Mouse (Mus musculus) NIH3T3 (cell line): Measurements from ENCODE around the gene Eras.
"Not testable (repeated sequence)": the region's sequence is repeated elsewhere in the genome, so short reads cannot be mapped to it uniquely, and the experiment has no call there.

Source experiments
- DNase-seq: peaks from one replicate; pipeline ENCODE4 v3.0.0-alpha.2; 2012; ENCODE audit warnings: low read depth

The Eras gene

DNA sequence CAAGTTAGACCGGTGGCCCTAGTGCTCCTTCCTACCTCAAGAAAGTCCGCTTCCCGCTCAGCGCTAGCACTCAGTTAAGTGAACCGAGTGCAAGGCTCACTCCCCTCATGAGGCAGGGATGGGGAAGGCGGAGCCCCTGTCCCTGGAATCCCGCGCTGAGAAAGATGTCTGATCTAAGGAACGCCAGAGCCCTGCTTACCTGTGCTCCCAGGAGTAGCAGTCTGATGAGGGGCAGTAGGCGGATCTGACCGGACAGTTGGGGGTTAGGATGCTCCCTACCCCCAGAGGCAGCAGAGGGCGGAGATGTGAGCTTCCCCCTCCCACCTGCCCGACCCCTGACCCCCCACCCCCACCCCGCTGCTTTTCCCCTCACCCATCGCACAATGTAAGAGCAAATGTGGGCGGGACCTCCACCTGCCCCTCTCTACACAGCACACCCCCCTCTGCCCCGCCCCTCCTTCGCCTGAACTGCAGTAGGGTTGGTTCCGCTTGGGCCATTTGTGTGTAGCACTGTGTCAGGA is at the start of gene Eras:
Eras (minus strand) TSS at position 338 of the 521 bp plus-strand sequence.
- no peak for DNase-seq

DNA sequence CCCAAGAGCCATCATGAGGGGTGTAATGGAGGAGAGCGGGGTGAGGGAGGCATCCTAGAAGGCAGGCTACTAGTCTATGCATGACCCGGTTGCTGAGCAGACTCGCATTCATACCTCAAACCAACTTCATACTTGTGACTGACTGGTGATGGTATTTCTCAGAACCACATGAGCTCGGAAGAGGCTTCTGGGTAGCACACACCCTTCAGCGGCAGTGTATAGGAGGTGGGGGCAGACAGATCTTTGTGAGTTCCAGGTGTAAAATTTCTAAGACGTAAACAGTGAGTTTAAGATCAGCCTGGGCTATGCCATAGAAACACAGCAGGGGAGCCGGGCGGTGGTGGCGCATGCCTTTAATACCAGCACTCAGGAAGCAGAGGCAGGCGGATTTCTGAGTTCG is 49.5 kb upstream of the Eras start, which contains the start of gene Gata1:
Gata1 (minus strand) TSS at position 180 of the 400 bp plus-strand sequence.
- DNase-seq: no peak

DNA sequence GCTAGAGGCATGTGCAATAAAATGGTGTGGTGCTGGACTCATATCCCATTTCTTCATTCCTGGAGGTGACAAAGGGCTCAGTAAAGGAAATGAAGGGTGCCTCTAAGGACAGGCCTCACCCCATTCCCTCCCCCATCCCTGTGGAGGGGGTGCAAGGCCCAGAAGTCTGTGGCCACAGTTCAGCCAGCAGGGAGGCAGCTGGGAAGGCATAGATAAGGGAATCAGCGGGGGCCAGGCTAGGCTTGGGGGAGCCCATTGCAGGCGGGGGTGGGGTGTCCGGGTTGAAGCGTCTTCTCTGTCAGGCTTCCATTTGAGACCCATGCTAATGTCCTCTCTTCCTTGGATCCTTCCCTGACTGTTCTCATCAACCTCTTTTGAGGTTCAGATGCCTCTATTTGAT is 42.9 kb upstream of the Eras start:
- no peak for DNase-seq

DNA sequence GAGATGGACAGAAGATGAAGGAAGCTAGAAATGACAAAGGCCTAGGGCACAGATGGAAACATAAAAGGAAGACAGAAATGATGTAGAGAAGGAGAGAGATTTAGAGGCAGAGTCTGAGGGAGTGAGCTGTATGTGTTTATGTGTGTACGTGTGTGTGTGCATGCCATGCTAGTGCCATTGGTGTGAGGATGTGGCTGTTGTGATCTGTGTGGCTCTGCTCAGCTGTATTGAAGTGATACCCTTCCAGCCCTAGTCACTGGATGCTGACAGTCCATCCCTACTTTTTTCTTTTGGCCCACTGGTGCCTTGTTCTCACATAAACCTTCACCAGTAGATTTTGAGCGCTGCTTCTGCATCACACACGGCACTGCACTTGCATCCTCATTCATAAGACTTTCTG is 40.5 kb upstream of the Eras start:
- no peak for DNase-seq

DNA sequence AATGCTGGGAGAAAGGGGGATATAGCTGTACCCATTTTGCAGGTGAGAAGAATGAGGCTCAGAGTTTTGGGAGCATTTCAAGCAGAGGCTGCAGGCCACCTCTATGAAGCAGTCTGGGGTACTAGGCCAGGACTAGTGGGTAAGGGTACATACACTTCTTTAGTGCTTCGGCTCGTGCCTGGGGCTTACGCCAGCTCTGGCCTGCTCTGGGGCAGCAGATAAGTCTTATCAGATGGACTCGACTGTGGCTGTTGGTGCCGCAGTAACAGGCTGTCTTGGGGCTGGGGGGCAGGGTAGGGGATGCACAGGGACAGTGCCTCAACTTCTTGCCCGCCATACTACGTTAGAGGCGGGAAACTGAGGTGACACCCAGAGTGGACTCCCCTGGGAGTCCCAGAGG is 39.8 kb upstream of the Eras start:
- DNase-seq: no peak

DNA sequence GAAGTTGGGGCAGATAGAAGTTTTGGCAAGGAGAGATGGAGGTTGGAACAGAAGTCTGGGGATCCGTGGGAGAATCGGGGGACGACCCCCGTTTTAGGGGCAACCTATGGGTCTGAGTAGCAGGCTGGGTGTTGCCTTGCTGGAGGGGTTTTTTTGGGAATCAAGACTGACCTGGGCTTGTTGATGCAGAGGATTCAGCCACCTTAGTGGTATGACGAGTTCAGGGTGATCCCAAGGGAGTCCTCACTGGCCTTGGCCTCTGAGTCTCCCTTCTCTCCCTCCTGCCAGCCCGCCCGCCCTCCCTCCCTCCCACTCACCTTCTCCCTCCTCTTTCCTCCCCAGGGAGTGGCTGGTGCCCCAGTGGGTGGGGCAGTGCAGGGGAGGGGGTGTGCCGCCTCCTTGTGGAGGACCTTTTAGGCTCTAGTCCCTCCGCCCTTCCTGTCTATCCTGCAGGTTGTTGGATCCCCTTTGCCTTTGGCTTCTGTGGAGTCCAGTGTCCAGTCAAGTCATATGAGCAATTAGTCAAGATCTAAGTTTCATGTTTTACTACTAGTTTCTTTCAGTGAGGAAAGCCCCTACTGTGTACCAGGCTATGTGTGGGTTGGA is 39.3 kb upstream of the Eras start:
- DNase-seq: no peak

DNA sequence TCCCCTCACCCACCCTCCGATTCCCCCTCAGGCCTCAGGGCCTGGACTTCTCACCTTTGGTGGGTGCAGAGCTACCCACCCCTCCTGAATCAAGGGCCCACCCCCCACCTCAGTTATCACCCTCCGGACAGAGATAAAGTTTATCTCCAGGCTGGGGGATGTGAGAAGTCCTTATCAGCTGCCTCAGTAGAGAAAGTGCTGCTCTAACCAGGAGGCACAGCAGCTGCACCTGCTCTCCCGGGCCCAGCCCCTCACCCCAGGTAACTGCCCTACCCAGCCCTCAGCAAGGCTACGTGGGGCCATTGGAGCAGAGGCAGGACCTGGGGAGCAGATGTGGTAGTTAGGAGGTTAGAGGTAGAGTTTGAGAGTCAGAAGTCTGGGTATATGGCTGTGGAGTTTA is 37.8 kb upstream of the Eras start:
- no peak for DNase-seq

DNA sequence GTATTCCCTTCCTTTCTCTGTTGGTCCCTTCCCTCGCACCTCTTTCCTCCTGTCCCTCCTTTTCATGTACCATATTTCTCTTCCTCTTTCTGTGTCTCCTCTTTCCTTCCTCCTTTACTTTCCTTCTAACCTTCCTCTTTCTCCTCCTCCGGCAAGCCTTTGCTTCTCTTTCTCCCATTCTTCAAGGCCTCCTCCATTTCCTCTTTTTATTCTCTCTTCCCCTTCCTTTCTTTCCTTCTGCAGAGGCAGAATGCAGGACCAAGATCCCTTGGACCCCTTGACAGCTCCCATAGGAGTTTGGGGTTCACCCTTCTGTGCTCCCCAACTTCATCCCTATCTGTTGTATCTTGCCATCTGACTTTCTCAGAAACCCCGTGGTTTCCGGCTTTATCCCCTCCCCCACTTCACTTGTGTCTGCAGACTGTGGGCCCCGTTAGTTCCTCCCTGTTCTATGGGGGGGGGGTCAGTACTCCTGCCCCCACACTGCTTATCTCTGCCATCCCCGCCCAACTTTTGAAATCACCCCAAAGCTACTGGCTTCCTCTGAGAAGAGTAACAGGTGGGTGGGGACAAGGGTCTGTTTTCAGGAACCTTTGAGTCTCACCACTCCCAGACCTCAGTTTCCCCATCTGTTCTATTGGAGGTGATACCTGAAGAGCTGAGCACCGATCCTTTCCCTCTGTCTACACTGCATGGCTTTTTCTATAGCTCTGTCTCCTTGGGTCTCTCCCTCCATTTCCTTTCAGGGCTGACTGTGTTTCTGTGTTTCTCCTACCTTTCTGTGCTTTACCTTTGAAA is 35.6 kb upstream of the Eras start:
- no peak for DNase-seq

DNA sequence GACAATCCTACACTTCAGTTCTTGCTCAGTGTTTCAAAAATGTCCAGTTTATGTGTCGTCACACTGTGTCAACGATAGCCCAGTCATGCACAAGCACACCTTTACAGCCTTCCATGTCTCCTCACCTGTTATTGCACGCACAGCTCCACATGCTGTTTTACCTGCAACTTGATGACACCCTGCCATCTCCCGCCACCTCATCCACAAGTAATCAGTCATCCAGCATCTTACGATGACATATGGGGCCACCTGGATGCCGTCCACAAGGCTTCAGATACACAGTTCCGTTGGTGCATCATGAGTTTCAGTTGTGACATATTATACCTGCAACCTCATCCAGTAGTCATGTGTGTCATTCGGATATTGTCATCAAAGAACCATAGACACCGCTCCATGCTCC is 30.5 kb upstream of the Eras start:
- DNase-seq: no peak

DNA sequence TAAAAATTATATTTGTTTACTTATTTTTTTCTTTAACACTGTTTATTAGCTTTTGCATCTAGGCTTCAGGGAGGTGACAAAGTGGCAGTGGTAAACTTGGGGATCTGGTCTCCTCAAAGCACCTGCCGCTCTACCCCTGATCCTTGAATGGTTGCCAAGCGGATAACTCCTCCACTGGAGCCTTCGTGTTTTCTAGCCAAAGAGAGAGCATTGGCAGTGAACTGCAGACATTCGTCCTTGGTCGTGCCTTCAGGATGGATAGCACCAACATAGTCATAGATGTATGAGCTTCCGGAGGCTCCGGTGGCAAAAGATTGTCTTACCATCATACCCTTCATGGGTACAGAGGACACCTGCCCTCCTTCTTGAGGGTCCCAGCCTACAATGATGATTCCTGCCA is 21.7 kb upstream of the Eras start:
- DNase-seq: no peak

DNA sequence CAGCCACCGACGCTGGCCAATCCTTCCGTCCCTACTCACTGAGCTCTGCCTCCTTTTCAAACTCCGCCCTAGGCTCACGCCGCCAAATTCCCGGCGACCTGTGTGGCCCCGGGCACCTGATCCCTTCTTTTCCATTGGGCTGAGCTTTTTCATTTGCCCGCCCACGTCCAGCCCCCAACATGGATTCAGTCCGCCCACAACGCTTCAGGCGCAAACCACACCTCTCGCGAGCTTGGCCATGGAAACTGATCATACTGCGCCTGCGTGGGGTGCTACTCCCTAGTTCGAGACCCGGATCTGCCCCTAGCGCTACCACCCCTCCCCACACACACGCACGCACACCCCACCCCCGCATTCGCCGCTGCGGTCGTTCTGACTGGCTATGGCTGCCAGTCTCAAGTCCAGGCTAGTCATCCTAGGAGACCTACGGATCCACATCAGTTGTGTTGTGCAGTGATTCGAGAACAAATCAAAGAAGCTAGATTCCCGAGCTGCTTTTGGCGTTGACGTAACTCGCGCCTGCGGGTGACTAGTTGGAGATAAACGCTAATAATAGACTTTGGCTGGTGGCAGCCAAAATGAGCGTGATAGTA is 19.6 kb upstream of the Eras start:
- DNase-seq: peak; percentile 97

DNA sequence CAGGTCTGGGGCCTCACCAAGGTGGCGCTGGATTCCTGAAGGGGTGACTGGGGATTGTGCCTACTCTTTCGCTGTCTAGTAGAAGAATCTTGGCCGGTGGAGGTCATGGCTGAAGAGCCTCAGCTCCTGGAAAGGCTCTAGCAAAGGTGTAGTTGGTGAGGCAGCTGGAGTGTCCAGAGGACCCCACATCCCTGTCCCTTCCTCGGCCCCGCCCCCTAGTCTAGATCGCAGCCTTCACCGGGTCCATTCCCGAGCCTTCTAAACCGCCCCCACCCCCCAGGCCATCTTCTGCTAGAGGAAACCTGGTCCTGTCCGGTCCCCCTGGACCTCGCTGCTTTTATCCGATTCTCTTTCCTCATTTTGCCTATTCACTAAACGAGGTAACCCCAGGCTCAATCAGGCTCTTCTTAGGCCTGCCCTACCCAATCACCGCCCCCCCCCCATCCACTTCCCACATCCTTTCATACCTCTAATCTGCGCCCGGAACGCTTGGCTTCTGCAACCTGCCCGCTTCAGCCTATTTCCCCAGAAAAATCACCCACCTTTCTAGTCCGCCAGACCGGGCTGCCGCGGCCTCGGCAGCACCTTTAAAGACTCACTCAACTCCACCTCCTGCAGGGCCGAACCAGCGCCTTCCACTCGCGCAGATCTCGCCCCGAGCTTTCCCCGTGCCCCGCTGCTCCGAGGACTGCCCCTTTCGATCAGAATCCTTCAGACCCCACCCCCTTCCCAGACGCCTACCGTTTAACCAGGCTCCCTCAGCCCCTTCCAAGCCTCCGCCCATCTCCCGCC is 18.9 kb upstream of the Eras start, which contains the start of gene Hdac6:
Hdac6 (minus strand) TSS at position 782 of the 792 bp plus-strand sequence.
- DNase-seq: no peak

DNA sequence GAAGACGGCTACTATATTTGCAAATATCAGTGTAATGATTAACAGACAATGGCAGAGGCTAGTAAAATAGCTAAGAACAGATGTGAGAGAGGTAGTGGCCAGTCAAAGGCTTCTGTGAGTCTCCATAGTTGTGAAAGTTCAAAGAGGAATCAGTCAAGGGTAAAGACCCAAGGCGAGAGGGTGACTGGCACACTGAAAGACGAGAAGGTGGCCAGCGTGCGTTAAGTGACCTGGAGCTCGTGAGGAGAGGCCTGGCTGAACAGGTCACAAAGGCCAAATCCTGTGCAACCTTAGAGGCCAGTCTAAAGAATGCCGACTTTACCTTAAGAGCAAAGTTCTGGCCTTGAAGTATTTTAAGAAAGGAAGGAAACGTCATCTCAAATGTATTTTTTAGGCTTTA is 17.2 kb upstream of the Eras start:
- DNase-seq: no peak

DNA sequence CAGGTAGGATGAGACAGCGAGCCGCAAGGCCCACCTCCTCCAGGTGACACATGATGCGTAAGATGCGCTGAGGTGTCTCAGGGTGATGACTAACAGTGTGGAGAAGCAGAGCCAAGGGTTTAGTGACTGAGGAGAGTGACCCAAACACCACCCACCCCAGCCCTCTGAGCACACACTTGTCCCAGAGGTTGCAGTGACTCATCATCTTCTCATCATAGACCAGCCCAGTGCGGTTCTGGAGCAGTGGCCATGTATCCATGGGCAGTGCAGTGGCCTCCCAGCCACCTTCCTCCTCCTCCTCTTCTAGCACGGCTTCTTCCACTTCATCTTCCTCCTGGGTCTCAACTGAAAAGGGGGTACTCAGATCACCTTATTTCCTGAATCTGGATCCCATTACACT is 9.3 kb upstream of the Eras start:
- peak; percentile 4 for DNase-seq

DNA sequence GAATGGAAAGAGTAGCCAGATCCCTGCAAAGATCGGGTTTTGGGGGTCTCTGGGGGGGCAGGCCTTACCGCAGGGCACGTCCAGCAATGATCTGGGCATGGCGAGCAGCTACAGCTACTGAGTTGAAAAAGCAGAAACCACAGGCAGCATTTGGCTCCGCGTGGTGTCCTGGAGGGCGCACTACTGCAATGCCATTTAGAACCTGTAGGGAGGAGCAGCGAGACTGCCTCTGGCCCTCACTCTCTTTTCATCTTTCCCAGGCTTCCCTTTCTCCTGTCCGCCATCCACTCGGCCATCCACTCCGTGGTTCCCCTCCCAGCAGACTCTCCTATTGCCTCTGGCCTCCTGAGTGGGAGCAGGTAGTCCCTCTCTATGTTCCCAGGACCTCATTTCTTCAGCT is 8.5 kb upstream of the Eras start:
- no peak for DNase-seq

DNA sequence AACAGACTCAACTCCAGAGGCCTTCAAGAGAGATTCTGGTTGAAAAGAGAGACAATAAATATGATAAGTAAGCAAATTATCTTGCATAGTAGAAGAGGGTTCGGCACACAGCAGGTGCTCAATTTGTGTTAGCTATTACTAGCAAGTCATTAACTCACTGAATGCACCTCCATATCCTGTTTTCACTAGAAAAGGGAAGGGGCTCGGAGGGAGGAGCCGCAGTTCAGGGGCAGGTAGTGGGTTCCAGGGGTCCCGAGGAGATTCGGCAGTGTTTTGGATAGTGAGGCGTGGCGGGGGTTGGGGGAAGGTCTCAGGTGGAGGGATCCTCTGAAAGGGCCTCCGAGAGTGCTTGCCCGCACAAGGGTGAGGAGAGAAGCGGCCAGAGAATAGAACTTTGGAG is 1.3 kb downstream of the Eras start:
- DNase-seq: no peak

DNA sequence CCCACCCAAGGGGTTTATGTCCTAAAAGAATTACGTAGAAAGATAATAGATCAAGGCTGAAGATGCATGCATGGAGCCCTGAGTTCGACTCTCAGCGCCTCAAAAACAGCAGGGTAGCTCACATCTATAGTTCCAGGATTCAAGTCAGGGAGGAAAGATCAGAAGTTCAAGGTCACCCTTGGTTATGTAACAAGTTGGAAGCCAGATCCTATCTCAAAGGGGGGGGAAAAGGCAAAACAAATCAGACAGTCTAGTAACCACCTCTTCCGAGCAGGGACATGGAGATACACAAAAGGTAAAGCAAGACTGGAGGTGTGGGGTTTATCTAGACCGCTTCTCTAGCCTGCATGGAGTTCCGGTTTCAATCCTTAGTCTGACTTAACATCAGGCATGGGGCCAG is 2.1 kb downstream of the Eras start:
- DNase-seq: no peak

DNA sequence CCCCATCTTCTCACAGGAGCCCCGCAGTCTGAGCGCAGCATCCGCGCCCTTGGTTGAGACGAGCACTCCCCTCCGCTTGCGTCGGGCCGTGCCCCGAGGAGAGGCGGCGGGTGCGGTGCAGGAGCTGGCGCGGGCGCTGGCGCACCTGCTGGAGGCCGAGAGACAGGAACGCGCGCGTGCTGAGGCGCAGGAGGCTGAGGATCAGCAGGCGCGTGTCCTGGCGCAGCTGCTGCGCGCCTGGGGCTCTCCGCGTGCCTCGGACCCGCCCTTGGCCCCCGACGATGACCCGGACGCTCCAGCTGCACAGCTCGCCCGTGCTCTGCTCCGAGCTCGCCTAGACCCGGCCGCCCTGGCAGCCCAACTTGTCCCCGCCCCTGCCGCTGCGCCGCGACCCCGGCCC is 6.4 kb downstream of the Eras start:
- DNase-seq: no peak

DNA sequence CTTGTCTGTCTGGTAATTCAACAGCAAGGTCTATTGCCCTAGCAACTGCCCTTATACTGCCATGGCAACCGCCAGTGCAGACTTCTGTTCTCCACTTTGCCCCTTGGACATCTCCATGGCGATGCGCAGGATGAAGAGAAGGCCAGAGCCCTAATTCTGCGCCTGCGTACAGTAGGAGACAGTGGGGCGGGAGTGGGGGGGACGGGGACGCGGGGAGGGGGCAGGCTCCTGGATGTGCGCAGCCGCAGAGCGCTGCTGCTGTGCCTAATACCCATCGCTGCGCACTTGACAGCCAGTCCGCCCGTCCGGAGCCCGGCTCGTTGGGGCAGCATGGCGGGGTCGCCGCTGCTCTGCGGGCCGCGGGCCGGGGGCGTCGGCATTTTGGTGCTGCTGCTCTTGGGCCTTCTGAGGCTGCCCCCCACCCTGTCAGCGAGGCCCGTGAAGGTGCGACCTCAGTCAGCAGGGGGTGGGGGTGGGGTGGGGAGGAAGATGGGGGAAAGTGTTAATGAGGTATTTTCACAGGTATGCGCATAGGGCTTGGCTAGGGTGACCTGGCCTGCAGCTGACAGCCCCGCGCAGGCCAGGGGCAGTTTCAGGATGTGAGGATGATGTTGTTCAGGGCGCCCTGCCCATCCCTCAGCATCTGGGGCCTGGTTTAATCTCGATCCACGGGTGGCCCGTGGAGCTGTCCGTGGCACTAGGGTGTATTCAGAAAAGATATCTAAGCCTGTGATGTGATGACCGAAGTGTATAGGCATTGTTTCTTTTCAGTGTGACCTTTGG is 8.6 kb downstream of the Eras start, which contains the start of gene Pcsk1n:
Pcsk1n (plus strand) TSS at position 222 of the 783 bp plus-strand sequence.
- DNase-seq: no peak

DNA sequence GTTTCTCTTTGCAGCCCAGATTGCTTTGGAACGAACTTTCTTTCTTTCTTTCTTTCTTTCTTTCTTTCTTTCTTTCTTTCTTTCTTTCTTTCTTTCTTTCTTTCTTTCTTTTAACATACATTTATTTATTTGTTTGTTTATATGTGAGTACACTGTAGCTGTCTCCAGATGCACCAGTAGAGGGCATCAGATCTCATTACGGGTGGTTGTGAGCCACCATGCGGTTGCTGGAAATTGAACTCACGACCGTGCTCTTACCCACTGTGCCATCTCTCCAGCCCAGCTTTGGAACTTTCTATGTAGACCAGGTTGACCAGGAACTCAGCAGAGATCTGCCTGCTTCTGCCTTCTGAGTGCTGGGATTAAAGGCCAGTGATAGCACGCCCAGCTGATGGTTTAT is 10.4 kb downstream of the Eras start:
- not testable (repeated sequence) for DNase-seq

DNA sequence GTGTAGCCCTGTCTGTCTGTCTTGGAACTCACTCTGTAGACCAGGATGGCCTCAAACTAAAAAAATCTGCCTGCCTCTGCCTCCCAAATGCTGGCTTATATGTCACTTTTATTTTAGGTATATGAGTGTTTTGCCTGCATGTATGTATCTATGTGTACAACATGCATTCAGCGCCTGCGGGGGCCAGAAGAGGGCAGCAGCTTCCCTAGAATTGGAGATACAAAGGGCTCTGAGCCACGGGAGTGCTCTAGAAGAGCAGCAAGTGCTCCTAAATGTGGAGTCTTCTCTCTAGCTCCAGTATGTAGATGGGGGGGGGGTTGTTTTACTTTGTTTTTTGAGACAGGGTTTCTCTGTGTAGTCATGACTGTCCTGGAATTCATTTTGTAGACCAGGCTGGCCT is 12.7 kb downstream of the Eras start:
- peak; percentile 46 for DNase-seq
